Mouse (Mus musculus) T-helper 1 cell (primary cell): Measurements from ENCODE around the gene Edc4.

Experiments
- in situ Hi-C: fragments of 300-600 bp; cut with MboI, MseI; formaldehyde crosslinking; loops from one replicate; pipeline ENCODE4 v1.15.1; 2025; ENCODE audit warnings: high pct_unique_total_duplicates

The Edc4 gene

GRCm38 (mm10) chr8:105874301-105874700 lies 6.4 kb upstream of the Edc4 start:
- in situ Hi-C loops, result no loop called here

- in situ Hi-C loops, result loop anchor here (5.0 kb wide), 1 partner anchor 42 kb away; the partner anchor contains the start of gene Ctrl
Measured at GRCm38 (mm10) chr8:105889756-105890465, 9.2 kb downstream of the Edc4 start.

GRCm38 (mm10) chr8:105890870-105891269 lies 10.2 kb downstream of the Edc4 start:
- in situ Hi-C loops, result loop anchor here (5.0 kb wide), 1 partner anchor 41 kb away; the partner anchor contains the start of gene Ctrl

DNA sequence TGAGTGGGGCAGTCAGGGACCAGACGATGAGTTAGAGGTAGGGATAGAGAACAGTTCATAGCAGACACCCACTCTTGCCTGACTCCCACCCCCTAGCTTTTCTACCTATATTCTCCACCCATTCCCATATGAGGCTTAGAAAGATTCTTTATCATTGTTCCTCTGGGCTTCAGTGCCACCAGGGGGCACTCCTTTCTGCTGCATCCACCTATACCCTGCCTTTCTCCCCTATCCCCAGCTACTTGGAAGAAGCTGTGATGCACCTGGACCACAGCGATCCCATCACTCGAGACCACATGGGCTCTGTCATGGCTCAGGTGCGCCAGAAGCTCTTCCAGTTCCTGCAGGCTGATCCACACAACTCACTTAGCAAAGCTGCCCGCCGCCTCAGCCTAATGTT lies 11.8 kb downstream of the Edc4 start:
- in situ Hi-C loops, result loop anchor here (5.0 kb wide), 1 partner anchor 40 kb away; the partner anchor contains the start of gene Ctrl

GRCm38 (mm10) chr8:105893339-105893738 lies 12.7 kb downstream of the Edc4 start, which contains the start of gene Nrn1l:
Gene Nrn1l, plus strand, starts transcription at chr8:105893567.
- in situ Hi-C loops, result loop anchor here (5.0 kb wide), 1 partner anchor 39 kb away; the partner anchor contains the start of gene Ctrl

DNA sequence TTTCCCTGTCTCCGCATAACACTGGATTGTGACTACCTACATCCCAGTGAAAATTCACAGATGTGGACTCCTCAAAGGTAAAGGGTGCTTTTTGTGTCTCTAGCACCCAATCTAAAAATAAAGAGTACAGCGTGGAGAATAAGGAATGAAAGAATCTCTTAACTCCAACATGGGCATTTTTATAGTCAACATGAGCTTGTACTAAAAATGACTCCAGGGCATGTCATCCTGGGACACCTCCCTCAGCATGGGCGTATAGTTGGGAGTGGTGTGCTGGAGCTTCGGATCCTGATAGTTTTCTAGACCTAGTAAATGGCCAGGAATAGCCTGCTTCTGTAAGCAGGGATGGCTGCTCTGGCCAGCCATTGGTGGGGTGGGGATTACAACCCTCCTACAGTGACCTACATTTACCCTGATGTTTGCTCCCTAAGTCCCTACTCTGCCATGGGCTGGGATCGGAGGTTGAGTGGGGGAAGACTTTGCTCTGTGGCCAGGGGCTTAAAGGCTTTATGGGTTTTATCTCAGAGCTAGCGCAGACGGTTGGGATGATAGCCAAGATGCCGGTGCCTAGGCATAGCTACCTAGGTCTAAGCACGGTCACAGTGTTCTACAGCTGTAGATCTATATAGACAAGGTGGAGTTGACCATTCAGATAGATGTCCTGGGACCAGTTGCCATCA lies 17.3 kb downstream of the Edc4 start:
- in situ Hi-C loops, result no loop called here

DNA sequence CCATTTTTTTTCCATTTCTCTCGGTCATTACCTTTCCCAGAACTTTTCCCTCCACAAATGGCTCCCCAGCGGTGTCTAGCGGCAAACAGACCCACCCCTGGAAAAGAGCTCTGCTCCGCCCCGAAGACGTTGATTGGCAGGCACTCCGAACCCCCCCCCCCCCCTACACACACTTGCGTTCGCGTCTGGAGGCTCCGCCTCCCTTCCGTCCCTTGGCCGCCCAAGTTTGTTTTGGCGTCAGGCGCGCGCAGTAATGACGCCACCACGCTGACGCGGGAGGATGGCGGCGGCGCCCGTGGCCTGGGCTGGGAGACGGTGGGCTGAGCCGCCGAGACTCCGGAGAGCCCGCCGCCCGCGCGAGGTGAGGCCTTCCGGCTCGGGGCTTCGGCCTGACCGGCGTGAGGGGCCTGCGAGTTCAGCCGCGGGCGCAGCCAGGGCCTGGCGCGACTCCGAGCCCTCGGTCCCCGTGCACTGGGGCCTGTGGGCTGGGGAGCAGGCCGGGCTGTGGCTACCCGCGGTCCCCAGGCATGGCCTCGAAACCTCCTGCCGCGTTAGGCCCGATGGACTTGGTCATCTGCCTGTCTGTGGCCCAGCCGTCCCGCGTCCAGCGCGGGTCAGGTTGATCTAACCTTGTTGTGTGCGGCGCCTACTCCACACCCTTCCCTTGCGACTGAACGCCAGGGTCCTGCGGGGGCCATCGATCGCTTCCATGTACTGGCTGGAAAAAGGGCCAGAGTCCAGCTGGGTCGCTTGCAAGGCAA lies 19.7 kb downstream of the Edc4 start, which contains the start of gene Pskh1:
TSS of gene Pskh1 (plus strand) at position 262 of the 761 bp plus-strand sequence.
- in situ Hi-C loops, result no loop called here

DNA sequence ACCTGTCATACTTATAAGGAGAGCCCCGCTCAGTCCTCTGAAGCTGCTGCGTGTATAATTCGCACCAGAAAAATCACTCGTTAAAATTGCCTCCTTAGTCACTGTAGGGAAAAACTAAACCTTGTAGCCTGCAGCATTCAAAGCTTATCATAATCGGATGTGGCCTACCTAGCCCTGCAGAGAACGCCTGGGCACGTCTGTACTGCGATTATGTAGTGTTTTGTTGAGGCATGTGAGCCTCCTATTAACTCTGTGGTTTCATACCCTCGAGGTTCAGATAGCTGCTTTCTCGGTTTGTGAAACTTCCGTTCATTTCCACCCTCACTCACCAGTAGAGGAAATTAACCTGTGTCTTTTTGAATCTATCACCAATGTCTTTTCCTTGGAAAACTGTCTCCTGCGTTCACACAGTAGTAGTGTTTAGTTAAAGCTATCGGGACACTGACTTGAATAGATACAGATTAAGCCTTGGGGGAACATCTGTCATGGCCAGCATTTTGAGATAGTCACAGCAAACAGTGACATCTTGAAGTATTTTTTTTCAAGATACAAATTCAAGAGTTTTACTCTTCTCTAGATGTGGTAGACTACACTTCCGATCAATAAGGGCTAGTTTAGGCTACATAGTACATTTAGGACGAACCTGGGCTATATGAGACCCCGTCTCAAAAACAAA lies 20.4 kb downstream of the Edc4 start:
- in situ Hi-C loops, result no loop called here

DNA sequence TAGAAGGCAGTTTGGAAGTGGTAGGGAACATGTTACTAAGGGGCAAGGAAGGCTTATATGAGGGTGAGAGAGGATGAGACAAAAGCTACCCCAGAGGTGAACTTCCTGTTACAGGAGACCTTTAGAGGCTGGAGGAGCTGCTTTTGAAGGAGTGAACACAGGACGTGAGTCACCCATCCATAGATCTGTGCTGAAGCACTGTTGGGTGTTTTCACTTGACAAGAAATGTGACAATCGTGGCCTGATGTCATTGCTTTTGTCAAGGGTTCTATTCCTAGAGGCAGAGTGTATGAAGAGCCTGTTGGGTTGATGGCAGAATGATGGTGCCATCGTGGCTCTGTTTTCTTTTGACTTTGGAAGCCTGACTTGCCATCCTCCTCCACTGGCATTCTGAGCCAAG lies 38.7 kb downstream of the Edc4 start:
- in situ Hi-C loops, result no loop called here

- in situ Hi-C loops, result no loop called here
Measured at GRCm38 (mm10) chr8:105925123-105925522, 44.4 kb downstream of the Edc4 start.

- in situ Hi-C loops, result loop anchor here (5.0 kb wide), 1 partner anchor 38 kb away; the partner anchor contains the start of gene Nrn1l
Measured at GRCm38 (mm10) chr8:105930602-105931001, 49.9 kb downstream of the Edc4 start.

GRCm38 (mm10) chr8:105931271-105931670 lies 50.6 kb downstream of the Edc4 start:
- in situ Hi-C loops, result loop anchor here (5.0 kb wide), 1 partner anchor 39 kb away; the partner anchor contains the start of gene Nrn1l

DNA sequence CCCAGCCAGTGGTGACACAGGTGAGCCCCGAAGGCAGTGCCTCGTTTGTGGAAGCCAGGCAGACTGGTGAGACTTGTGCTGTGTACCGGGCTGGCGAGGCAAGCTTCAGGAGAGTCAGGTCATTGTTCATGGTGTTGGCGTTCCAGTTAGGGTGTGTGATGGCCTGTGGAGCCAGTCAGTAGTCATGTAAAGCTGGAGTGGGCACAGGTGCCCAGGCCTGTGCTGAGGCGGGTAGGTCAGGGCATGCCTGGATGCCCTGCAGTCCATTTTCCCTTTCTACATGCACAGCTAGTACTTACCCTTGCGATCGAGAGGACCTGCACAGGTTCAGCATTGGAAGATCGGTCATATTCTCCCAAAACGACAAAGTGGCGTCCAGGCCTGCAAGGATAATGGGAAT lies 51.8 kb downstream of the Edc4 start:
- in situ Hi-C loops, result loop anchor here (5.0 kb wide), 1 partner anchor 40 kb away; the partner anchor contains the start of gene Nrn1l

- in situ Hi-C loops, result loop anchor here (5.0 kb wide), 1 partner anchor 41 kb away; the partner anchor contains the start of gene Nrn1l
Measured at GRCm38 (mm10) chr8:105933762-105934161, 53.1 kb downstream of the Edc4 start, which contains the start of gene Ctrl. Gene Ctrl, minus strand, starts transcription at chr8:105933862.

- in situ Hi-C loops, result no loop called here
Measured at GRCm38 (mm10) chr8:105935105-105935504, 54.4 kb downstream of the Edc4 start.

GRCm38 (mm10) chr8:105935863-105936603 lies 55.4 kb downstream of the Edc4 start:
- in situ Hi-C loops, result no loop called here

- in situ Hi-C loops, result no loop called here
Measured at GRCm38 (mm10) chr8:105936866-105937475, 56.3 kb downstream of the Edc4 start.

DNA sequence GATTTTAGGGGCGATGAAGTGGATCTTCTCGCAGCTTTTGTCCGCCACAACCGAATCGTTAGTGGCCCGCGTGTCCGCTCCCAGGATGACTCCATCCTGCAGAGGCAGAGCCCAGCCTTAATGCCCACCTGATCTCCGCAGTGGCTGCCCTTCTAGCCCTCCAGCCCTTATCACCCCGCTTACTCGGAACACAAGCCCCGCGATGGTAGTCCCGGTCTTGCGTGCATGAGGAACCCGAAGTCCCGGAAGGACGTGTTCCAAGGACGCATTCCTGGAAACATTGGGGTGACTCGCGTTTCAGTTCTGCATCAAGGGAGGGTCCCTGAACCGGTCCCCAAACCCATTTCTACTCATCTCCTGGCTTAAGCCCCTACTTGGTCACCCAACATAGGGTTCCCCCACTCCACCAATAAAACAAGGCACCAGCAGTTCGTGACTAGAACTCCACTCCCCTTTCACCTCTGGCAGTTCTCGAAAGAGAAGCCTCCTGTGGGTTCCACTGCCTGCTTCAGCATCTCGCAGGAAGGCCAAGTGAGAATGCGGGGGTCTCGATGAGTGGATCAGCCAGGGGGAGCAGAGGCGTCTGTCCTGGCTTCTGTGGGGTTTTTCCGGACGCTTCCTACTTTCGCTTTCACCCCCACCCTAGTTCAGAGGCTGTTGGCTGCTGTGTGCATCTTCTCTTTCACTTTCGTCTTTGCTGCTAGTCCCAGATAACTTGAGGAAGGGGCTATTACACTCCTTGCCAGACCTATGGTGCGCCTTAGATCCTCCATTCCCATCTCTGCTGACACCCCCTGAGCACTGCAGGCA lies 57.0 kb downstream of the Edc4 start:
- in situ Hi-C loops, result no loop called here

- in situ Hi-C loops, result no loop called here
Measured at GRCm38 (mm10) chr8:105938306-105938669, 57.6 kb downstream of the Edc4 start, which contains the start of gene Psmb10. Gene Psmb10, minus strand, starts transcription at chr8:105938444.
